Mouse (Mus musculus) CH12.LX (cell line): ENCODE data around the gene Pbx3. TPM values are rescaled to one million over a fixed set of nuclear protein-coding genes. Genes with fewer than 3 reads are reported as not detected.

Experiments
- DNase-seq: peaks from one replicate; pipeline ENCODE4 v3.0.0-alpha.2; 2013; ENCODE audit errors: extremely low read depth
- H3K27ac ChIP-seq: 2 replicates; pipeline ENCODE4 v1.5.1; 2012; ENCODE audit warnings: low read depth, mild to moderate bottlenecking, control low read depth, moderate library complexity; ENCODE audit not compliant: insufficient read depth
- H3K27me3 ChIP-seq: replicated peaks from 2 replicates; pipeline ENCODE3; 2012; ENCODE audit warnings: inconsistent platforms
- H3K36me3 ChIP-seq, 2 experiments: replicated peaks in 1 of 2; 2 replicates each; pipeline versions ENCODE3 to v1.6.1; 2012; ENCODE audit warnings: inconsistent platforms in 1 of 2, low read length in 1 of 2, mild to moderate bottlenecking in 1 of 2, mixed read lengths in 1 of 2, moderate library complexity in 1 of 2; ENCODE audit not compliant: control insufficient read depth in 1 of 2, insufficient read depth in 1 of 2
- H3K4me1 ChIP-seq, 2 experiments: 2 replicates each; pipeline ENCODE4 v1.6.1; 2012; ENCODE audit warnings: inconsistent platforms in 1 of 2, moderate library complexity in 1 of 2; ENCODE audit not compliant: insufficient read depth in 2 of 2, control insufficient read depth in 1 of 2
- H3K4me2 ChIP-seq: 2 replicates; pipeline ENCODE4 v1.6.1; 2012; ENCODE audit warnings: low read depth, mild to moderate bottlenecking, control low read depth; ENCODE audit not compliant: poor library complexity, insufficient read depth, severe bottlenecking
- H3K4me3 ChIP-seq, 3 experiments: fragments of 150-350 bp in 1 of 3; sonication (generic) in 1 of 3; replicated peaks in 1 of 3; 2 replicates each; pipeline versions ENCODE3 to v1.5.1; 2011 to 2012; ENCODE audit warnings: low read depth in 2 of 3, low read length in 2 of 3, mild to moderate bottlenecking in 2 of 3, moderate library complexity in 2 of 3, control low read depth in 1 of 3, improper control_type of control experiment in 1 of 3, inconsistent platforms in 1 of 3, mixed read lengths in 1 of 3; ENCODE audit not compliant: poor library complexity in 1 of 3
- H3K79me2 ChIP-seq: replicated peaks from 2 replicates; pipeline ENCODE4 v1.6.1; 2012; ENCODE audit warnings: mild to moderate bottlenecking, moderate library complexity; ENCODE audit not compliant: control insufficient read depth, poor library complexity, insufficient read depth, severe bottlenecking; ENCODE audit errors: extremely low read depth
- H3K9ac ChIP-seq: 2 replicates; pipeline ENCODE4 v1.6.1; 2012; ENCODE audit warnings: low read depth, mild to moderate bottlenecking, control low read depth, moderate library complexity; ENCODE audit not compliant: insufficient read depth
- H3K9me3 ChIP-seq: replicated peaks from 2 replicates; pipeline ENCODE3; 2012; ENCODE audit warnings: low read length, inconsistent platforms, mixed read lengths
- CHD2 ChIP-seq: IDR thresholded peaks from 2 replicates; pipeline ENCODE4 v1.6.1; 2011; ENCODE audit warnings: low read length, improper control_type of control experiment
- CTCF ChIP-seq, 2 experiments: IDR thresholded peaks in 1 of 2; conservative IDR thresholded peaks in 1 of 2; 2 replicates each; pipeline ENCODE4 v1.5.1; 2011 to 2012; ENCODE audit warnings: low read depth in 2 of 2, low read length in 2 of 2, improper control_type of control experiment in 1 of 2, inconsistent platforms in 1 of 2, mild to moderate bottlenecking in 1 of 2, moderate library complexity in 1 of 2
- EP300 ChIP-seq: IDR thresholded peaks from 2 replicates; pipeline ENCODE4 v1.6.1; 2011; ENCODE audit warnings: low read length, improper control_type of control experiment
- ETS1 ChIP-seq: conservative IDR thresholded peaks from 2 replicates; pipeline ENCODE4 v1.6.1; 2012; ENCODE audit warnings: low read depth, mild to moderate bottlenecking, inconsistent platforms, low read length, improper control_type of control experiment, moderate library complexity
- IRF4 ChIP-seq: IDR thresholded peaks from 2 replicates; pipeline ENCODE4 v1.6.1; 2014; ENCODE audit warnings: low read depth, mild to moderate bottlenecking, inconsistent platforms, low read length, improper control_type of control experiment
- JUN ChIP-seq: IDR thresholded peaks from 2 replicates; pipeline ENCODE4 v1.6.1; 2011; ENCODE audit warnings: low read depth, mild to moderate bottlenecking, low read length, improper control_type of control experiment, moderate library complexity; ENCODE audit not compliant: insufficient read depth
- MAX ChIP-seq: IDR thresholded peaks from 2 replicates; pipeline ENCODE4 v1.6.1; 2011; ENCODE audit warnings: low read length, improper control_type of control experiment
- MAZ ChIP-seq: IDR thresholded peaks from 2 replicates; pipeline ENCODE4 v1.6.1; 2012; ENCODE audit warnings: low read depth, mild to moderate bottlenecking, inconsistent platforms, low read length, improper control_type of control experiment, moderate library complexity
- MXI1 ChIP-seq: IDR thresholded peaks from 2 replicates; pipeline ENCODE4 v1.6.1; 2011; ENCODE audit warnings: mild to moderate bottlenecking, low read depth, low read length, improper control_type of control experiment
- MYC ChIP-seq: IDR thresholded peaks from 2 replicates; pipeline ENCODE4 v1.6.1; 2011; ENCODE audit warnings: low read depth, mild to moderate bottlenecking, improper control_type of control experiment, low read length
- NELFE ChIP-seq: IDR thresholded peaks from 2 replicates; pipeline ENCODE4 v1.6.1; 2011; ENCODE audit warnings: low read depth, low read length, improper control_type of control experiment
- NRF1 ChIP-seq: IDR thresholded peaks from 2 replicates; pipeline ENCODE4 v1.6.1; 2014; ENCODE audit warnings: low read depth, mild to moderate bottlenecking, inconsistent platforms, low read length, improper control_type of control experiment, moderate library complexity
- PAX5 ChIP-seq: IDR thresholded peaks from 2 replicates; pipeline ENCODE4 v1.6.1; 2012; ENCODE audit warnings: low read length, inconsistent platforms, mixed read lengths
- POLR2A ChIP-seq: IDR thresholded peaks from 2 replicates; pipeline ENCODE4 v1.6.1; 2011; ENCODE audit warnings: low read depth, mild to moderate bottlenecking, improper control_type of control experiment, low read length
- RAD21 ChIP-seq: IDR thresholded peaks from 2 replicates; pipeline ENCODE4 v1.6.1; 2011; ENCODE audit warnings: low read depth, mild to moderate bottlenecking, low read length, improper control_type of control experiment, moderate library complexity
- RCOR1 ChIP-seq: conservative IDR thresholded peaks from 2 replicates; pipeline ENCODE4 v1.6.1; 2012; ENCODE audit warnings: low read depth, mild to moderate bottlenecking, inconsistent platforms, low read length, improper control_type of control experiment
- SIN3A ChIP-seq: IDR thresholded peaks from 2 replicates; pipeline ENCODE4 v1.6.1; 2012; ENCODE audit warnings: low read length, improper control_type of control experiment, inconsistent platforms
- TCF12 ChIP-seq: IDR thresholded peaks from 2 replicates; pipeline ENCODE4 v1.6.1; 2014; ENCODE audit warnings: low read depth, mild to moderate bottlenecking, inconsistent platforms, low read length, improper control_type of control experiment
- UBTF ChIP-seq: IDR thresholded peaks from 2 replicates; pipeline ENCODE4 v1.6.1; 2012; ENCODE audit warnings: low read depth, mild to moderate bottlenecking, inconsistent platforms, low read length, improper control_type of control experiment, moderate library complexity
- USF1 ChIP-seq: IDR thresholded peaks from 2 replicates; pipeline ENCODE4 v1.6.1; 2014; ENCODE audit warnings: low read depth, mild to moderate bottlenecking, inconsistent platforms, low read length, improper control_type of control experiment
- ZKSCAN1 ChIP-seq: IDR thresholded peaks from 2 replicates; pipeline ENCODE4 v1.6.1; 2012; ENCODE audit warnings: low read depth, inconsistent platforms, low read length, improper control_type of control experiment, borderline replicate concordance
- dilution Hi-C: fragments of 300-500 bp; cut with MboI; formaldehyde crosslinking; loops from 2 replicates; pipeline ENCODE4 v1.14.3; 2020; ENCODE audit warnings: low sequenced_read_pairs; ENCODE audit not compliant: extremely low pct_unique_long_range_greater_than_20kb, extremely low pct_ligation_motif_present
- in situ Hi-C: fragments of 300-500 bp; cut with MboI; formaldehyde crosslinking; loops from 3 replicates; pipeline ENCODE4 v1.14.3; 2019; ENCODE audit warnings: low sequenced_read_pairs, low pct_ligation_motif_present, low pct_unique_long_range_greater_than_20kb, mixed read lengths
- polyA plus RNA-seq: library from polyadenylated mRNA; unstranded; fragments of >175 nt; gene quantifications from 2 replicates; pipeline ENCODE4 v1.2.1, GENCODE M21; 2012; ENCODE audit warnings: low read depth; ENCODE audit not compliant: insufficient read length
- total RNA-seq, 2 experiments: library from RNA; depleted of rRNA; stranded (reverse); fragments of 300-350 nt in 1 of 2; fragments of >200 nt in 1 of 2; gene quantifications; 2 replicates each; pipeline ENCODE4 v1.2.3; 2012 to 2014

Pbx3 gene
- total and polyA plus RNA-seq, 3 experiments: 3.8 to 8.1 (median 5.9) TPM

- Histone ChIP-seq H3K4me2 (no peak overlapping the region), H3K4me3 (no peak overlapping the region), H3K79me2 (no peaks in the 10 kb centered on the region), H3K9ac (no peak overlapping the region), H3K27ac (no peak overlapping the region), H3K36me3 (no peaks in the 10 kb centered on the region), H3K27me3 (no peaks in the 10 kb centered on the region), H3K4me1 (peaks cover 0 to 4% of the 10 kb centered on the region in 2 experiments; a peak in 1 of 4 replicates), H3K9me3 (no peaks in the 10 kb centered on the region)
- TF ChIP-seq ETS1: no peak
- TF ChIP-seq RCOR1: no peak
- no peak for TF ChIP-seq UBTF
- no peak for TF ChIP-seq PAX5
- no peak for TF ChIP-seq POLR2A
- TF ChIP-seq CHD2: no peak
- TF ChIP-seq USF1: no peak
- TF ChIP-seq IRF4: no peak
- no peak for TF ChIP-seq JUN
- no peak for TF ChIP-seq SIN3A
- no peak for TF ChIP-seq MAX
- TF ChIP-seq MAZ: no peak
- no peak for TF ChIP-seq TCF12
- in situ Hi-C loops: no loop called here
- no peak for DNase-seq
- dilution Hi-C loops: no loop called here
Measured at GRCm38 (mm10) chr2:34193870-34194820, 178.8 kb downstream of the Pbx3 start.

- Histone ChIP-seq H3K27me3 (no peaks in the 10 kb centered on the region), H3K36me3 (no peaks in the 10 kb centered on the region), H3K9ac (no peak overlapping the region), H3K9me3 (no peaks in the 10 kb centered on the region), H3K4me2 (no peak overlapping the region), H3K4me3 (no peak overlapping the region), H3K4me1 (peaks cover 0 to 4% of the 10 kb centered on the region in 2 experiments; a peak in 1 of 4 replicates), H3K27ac (no peak overlapping the region), H3K79me2 (no peaks in the 10 kb centered on the region)
- TF ChIP-seq RAD21 (no peak), NELFE (no peak), ZKSCAN1 (no peak), MXI1 (no peak), TCF12 (no peak), USF1 (no peak), NRF1 (no peak), ETS1 (no peak), EP300 (no peak), POLR2A (no peak), UBTF (no peak), SIN3A (no peak), RCOR1 (no peak), CTCF (conservative IDR thresholded peaks at IDR 0.05 in 1 of 2, IDR thresholded peaks at IDR 0.05 in 1 of 2; ENCODE audit: low read depth in 2 of 2, low read length in 2 of 2) (no peak), MYC (no peak)
- dilution Hi-C loops: no loop called here
- no peak for DNase-seq
- in situ Hi-C loops: no loop called here
Measured at GRCm38 (mm10) chr2:34193276-34193675, 179.7 kb downstream of the Pbx3 start.
